Mouse (Mus musculus) G1E (cell line): ENCODE measurements at regions not wholly inside any gene's neighbourhood (a gene's known extent, or its start where the extent isn't known, plus 50 kb on each side); places are given as distances from the start of the nearest gene placed in this dataset.

ENCODE experiments used
- CTCF ChIP-seq: IDR thresholded peaks from 2 replicates; pipeline ENCODE4 v1.5.1; 2012; ENCODE audit warnings: low read depth, low read length, inconsistent platforms, mixed read lengths
- GATA1 ChIP-seq: IDR thresholded peaks from 2 replicates; pipeline ENCODE4 v1.6.1; 2012; ENCODE audit warnings: borderline replicate concordance, low read length, inconsistent platforms, mixed read lengths
- TAL1 ChIP-seq: conservative IDR thresholded peaks from 2 replicates; pipeline ENCODE4 v1.6.1; 2012; ENCODE audit warnings: low read depth, low read length, inconsistent platforms, mixed read lengths

DNA sequence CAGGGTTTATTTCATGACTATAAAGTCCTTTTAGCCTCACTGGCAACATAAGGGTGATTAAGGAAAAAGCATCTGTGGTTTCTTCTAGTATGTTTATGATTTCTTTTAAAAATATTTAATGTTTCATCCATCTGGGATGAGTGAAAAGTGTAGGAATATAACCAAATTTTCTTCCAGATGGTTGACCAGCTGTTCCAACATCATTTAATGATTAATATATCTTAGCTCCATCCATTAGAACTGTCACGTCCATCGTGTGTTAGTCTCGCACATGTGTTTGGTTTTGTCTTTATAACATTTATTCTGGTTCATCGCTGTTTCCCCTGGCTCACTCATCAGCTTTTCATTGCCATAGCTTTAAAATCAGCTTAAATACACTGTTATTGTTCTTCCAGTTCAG is 200.6 kb downstream of the Ktn1 start:
- no peak for TF ChIP-seq CTCF
- no peak for TF ChIP-seq GATA1
- no peak for TF ChIP-seq TAL1
